Mouse (Mus musculus) liver, postnatal 0 days (tissue): Measurements from ENCODE around the gene Sec14l2.

Experiments used
- CTCF ChIP-seq: sonication (generic); IDR thresholded peaks from 2 replicates; pipeline ENCODE4 v1.5.1; 2016; ENCODE audit warnings: antibody characterized with exemption, low read depth
- EP300 ChIP-seq: IDR thresholded peaks from 2 replicates; pipeline ENCODE4 v1.6.1; 2016; ENCODE audit warnings: antibody characterized with exemption, low read depth, mild to moderate bottlenecking

DNA sequence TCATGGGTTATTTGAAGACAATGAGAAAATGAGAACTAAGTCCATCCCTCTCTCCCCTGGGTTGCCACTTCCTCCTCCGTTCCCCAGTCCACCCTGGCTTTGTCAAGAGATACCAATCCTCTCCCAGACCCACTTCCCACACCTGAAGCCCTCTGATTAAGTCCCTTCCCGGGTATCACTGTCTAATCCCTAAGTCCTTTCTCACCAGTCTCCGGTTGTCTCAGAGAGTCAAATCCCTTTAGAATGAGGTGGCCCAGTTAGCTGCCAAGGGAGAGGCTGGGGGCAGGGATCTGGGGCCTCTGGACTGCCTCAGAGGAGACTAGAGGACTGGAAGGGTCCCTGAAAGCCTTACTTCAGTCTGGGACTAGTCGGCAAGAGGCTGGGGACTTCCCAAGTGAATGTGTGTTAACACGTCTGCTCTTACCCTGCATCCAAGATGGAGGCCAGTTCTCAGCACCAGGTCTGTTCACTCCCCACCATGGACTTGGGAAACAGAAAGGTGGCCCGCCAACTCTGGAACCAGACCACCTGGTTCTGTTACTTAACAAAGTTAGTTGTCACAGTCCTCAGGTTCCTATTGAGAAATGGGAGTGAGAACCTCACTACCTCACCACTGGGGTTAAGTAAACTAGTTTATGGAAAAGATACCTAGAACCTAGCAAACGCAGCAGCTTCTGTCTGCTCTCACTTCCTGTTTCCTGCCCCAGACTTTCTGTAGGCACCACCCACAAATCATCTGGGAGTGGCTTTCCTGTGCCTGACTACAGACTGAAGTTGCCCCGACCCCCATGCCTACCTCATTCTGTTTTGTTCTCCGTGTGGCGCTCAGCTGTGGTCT is at the start of gene Sec14l2:
- no peak for TF ChIP-seq CTCF
- no peak for TF ChIP-seq EP300
